ENCODE assay signal across 8 mouse cellular contexts in the genomic region with DNA sequence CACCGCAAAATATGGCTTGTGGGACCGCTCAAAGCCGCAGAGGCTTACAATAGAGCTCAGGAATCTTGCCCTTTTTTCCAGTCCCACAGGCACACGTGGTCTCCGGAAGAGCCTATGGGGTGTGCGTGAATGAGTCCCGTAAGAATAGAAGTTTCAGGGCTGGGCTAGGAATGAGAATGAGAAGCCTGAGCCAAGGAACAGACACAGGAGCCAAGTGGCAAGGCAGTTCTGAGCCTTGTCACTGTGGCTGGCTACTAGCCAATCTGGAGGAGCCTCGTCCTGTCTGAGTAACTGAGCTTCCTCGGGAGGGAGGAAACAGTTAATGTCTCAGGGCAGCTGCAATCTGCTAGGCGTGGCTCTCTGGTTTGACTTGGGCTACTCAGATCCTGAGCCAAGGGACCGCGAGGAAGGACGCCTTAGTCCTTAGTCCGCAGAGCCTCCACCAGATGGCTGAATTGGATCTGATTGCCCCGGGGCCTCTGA. TPM values are rescaled to one million over a fixed set of nuclear protein-coding genes. Genes with fewer than 3 reads are reported as not detected.
DNase-seq lines count a peak whose midpoint lies in the region; ATAC-seq lines count a peak whose summit lies in the region.

A gene (plus strand): TSS at position 173 of the 483 bp plus-strand sequence.

- peak; percentile 70 for DNase-seq in adrenal gland, adult 8-10 months
- DNase-seq in embryo, embryonic 11.5 days (ENCODE audit: low read depth, low spot score), result peak; percentile 29
- DNase-seq in gastrocnemius, postnatal 14 days, result peak; percentile 89
- peak; percentile 13 to 50 for DNase-seq in left cerebral cortex, postnatal 25 days (ENCODE audit: low spot score in 2 of 2)
- DNase-seq in right cerebral cortex, postnatal 25 days, result peak; percentile 20
- peak; percentile 75 to 81 for DNase-seq in urinary bladder, postnatal 4 days (ENCODE audit: low spot score in 2 of 2)

- intact Hi-C loops in gastrocnemius, postnatal 14 days (cut with DNase I; ENCODE audit: low total_unique reads), result no loop called here
- intact Hi-C loops in left cerebral cortex, postnatal 25 days (cut with DNase I), result no loop called here

- peak; percentile 53 for ATAC-seq in inflammation-experienced regulatory T-cells, adult 6 months
- ATAC-seq in megakaryocyte-erythroid progenitor cell, adult 5-6 weeks (replicated peaks; ENCODE audit: low FRiP score, low TSS enrichment, poor library complexity, severe bottlenecking), result peak; percentile 84

RNA-seq across cellular contexts. Expression of the gene that starts here (rescaled TPM):
- 1 to 10 TPM; 4.8 to 9.2 (median 6.5) TPM for total RNA-seq in adrenal gland, adult 8-10 months (2022)
- total RNA-seq in gastrocnemius, postnatal 14 days (2021), result 10 to 100 TPM; 28.9 to 30.2 TPM
- 10 to 100 TPM in 1 of 3 experiments, 1 to 10 TPM in 2; 6.4 to 14.6 (median 8.6) TPM for polyA plus RNA-seq in inflammation-experienced regulatory T-cells, adult 6 months (2017; shearing (Covaris generic))
- 1 to 10 TPM; 2.0 to 3.2 TPM for total RNA-seq in left cerebral cortex, postnatal 25 days (2021)
- 7.5 and 9.7 TPM in 2 replicates for total RNA-seq in megakaryocyte-erythroid progenitor cell, adult 5-6 weeks (2014; fragmentation: Nextera tagmentation)
- total RNA-seq in megakaryocyte-erythroid progenitor cell, adult 5-6 weeks (2017), result 5.5 and 8.4 TPM in 2 replicates

Comparison
In these comparisons a context has a peak if more than half of its experiments do, and no peak if none do; other contexts are left out.
1. Peak in every context shown above with its lines: DNase-seq and ATAC-seq.
2. DNase-seq: peak in every context shown above with its lines; median percentile 89 in gastrocnemius, postnatal 14 days; 78 in urinary bladder, postnatal 4 days; 70 in adrenal gland, adult 8-10 months; 32 in left cerebral cortex, postnatal 25 days; 29 in embryo, embryonic 11.5 days; 20 in right cerebral cortex, postnatal 25 days.